Mouse (Mus musculus): ENCODE measurements around the gene Tmem169. TPM values are rescaled to one million over a fixed set of nuclear protein-coding genes. Genes with fewer than 3 reads are reported as not detected.
"Not testable (repeated sequence)": the region's sequence is repeated elsewhere in the genome, so short reads cannot be mapped to it uniquely, and the experiment has no call there.

Gene Tmem169
- polyA plus RNA-seq, 1 experiment, result 4.2 TPM

DNA sequence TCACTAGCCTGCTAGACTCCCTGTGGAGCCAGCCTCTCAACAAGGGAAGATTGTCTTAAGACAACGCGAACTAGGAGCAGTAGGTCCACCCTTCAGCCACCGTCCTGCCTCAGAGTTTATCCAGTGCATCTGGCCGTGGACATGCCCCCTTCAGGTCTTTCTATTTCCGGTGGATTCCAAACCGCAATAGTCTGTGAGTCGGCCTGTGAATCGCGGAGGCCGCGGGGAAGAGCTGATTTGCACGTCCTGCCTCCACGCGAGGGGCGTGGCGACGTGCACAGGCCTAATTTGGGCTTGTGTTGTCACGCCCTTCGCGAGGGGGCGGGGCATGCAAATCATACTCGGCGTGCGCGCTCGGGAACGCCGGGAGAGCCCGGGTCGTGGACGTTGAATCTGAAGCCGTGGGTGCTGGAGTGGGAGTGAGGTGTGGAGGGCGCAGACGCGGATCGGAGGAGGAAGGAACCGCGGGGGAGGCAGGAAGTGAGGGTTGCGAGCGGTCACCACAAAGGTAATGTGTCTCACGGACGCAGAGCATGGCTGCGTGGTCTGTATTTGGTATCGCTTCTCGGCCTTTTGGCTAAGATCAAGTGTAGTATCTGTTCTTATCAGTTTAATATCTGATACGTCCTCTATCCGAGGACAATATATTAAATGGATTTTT, 40.4 kb upstream of the Tmem169 start:
- under 1% methylated on average over 47 of the region's 47 CpGs for WGBS
- peak; percentile 89 for TF ChIP-seq POLR2A (IDR thresholded peaks at IDR 0.05; ENCODE audit: low read depth, low read length)
- TF ChIP-seq CTCF (conservative IDR thresholded peaks at IDR 0.05; ENCODE audit: insufficient read depth, insufficient read length, low read depth, low read length), result no peak
- no peaks in the 10 kb centered on the region; the same call in 1 of the 2 replicates for H3K4me1 ChIP-seq (ENCODE audit: control insufficient read depth, insufficient read depth, low read length)
- peak overlapping the region; percentile 90 for H3K4me3 ChIP-seq (ENCODE audit: insufficient read depth, low read depth, low read length)
- no peaks in the 10 kb centered on the region for H3K27me3 ChIP-seq (replicated peaks; ENCODE audit: control insufficient read depth, insufficient read depth, low read length)
- H3K27ac ChIP-seq (ENCODE audit: insufficient read depth, low read depth, low read length), result peak overlapping the region; percentile 100
- H3K36me3 ChIP-seq (ENCODE audit: control insufficient read depth, insufficient read depth, low read length), result no peaks in the 10 kb centered on the region
- peak; percentile 98 for DNase-seq

- Histone ChIP-seq H3K4me1 (ENCODE audit: control insufficient read depth, insufficient read depth, low read length) (no peaks in the 10 kb centered on the region; the same call in 1 of the 2 replicates), H3K27ac (ENCODE audit: insufficient read depth, low read depth, low read length) (no peak overlapping the region), H3K27me3 (replicated peaks; ENCODE audit: control insufficient read depth, insufficient read depth, low read length) (no peaks in the 10 kb centered on the region), H3K36me3 (ENCODE audit: control insufficient read depth, insufficient read depth, low read length) (no peaks in the 10 kb centered on the region), H3K4me3 (ENCODE audit: insufficient read depth, low read depth, low read length) (no peak overlapping the region)
- TF ChIP-seq CTCF (conservative IDR thresholded peaks at IDR 0.05; ENCODE audit: insufficient read depth, insufficient read length, low read depth, low read length) (no peak), POLR2A (IDR thresholded peaks at IDR 0.05; ENCODE audit: low read depth, low read length) (no peak)
- DNase-seq, result no peak
- 5% methylated on average over 12 of the region's 12 CpGs for WGBS
These were observed 39.7 kb upstream of the Tmem169 start for GRCm38 (mm10) chr1:72244317-72245036.

DNA sequence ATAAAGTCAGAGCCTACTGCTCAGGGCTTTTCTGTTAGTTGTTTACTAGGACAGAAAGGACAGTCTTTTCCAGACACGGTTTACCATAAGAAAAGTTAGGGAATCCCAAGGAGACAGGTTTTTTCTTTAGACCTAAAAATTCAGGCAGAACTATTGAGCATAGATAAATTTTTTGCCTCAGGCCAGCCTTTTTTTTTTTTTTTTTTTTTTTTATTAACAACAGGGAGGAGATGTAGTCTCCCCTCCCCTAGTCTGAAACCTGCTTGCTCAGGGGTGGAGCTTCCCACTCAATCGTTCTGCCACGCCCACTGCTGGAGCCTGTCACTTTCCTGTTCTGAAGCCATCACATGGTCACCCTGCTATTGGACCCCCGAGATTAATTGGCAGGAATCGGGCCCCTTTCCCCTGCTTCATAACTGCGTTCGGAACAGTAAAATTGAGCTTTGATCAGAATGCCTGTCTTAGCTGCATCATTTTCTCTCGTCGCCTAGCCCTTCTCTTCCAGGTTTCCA, 35.9 kb upstream of the Tmem169 start:
- WGBS, result 63% methylated on average over 9 of the region's 9 CpGs
- H3K27me3 ChIP-seq (replicated peaks; ENCODE audit: control insufficient read depth, insufficient read depth, low read length); H3K4me1 ChIP-seq (ENCODE audit: control insufficient read depth, insufficient read depth, low read length); H3K36me3 ChIP-seq (ENCODE audit: control insufficient read depth, insufficient read depth, low read length); DNase-seq; H3K4me3 ChIP-seq (ENCODE audit: insufficient read depth, low read depth, low read length); H3K27ac ChIP-seq (ENCODE audit: insufficient read depth, low read depth, low read length): not testable (repeated sequence)

GRCm38 (mm10) chr1:72251806-72252205, 32.4 kb upstream of the Tmem169 start:
- no peak overlapping the region for H3K4me3 ChIP-seq (ENCODE audit: insufficient read depth, low read depth, low read length)
- H3K36me3 ChIP-seq (ENCODE audit: control insufficient read depth, insufficient read depth, low read length), result no peaks in the 10 kb centered on the region
- no peak for DNase-seq
- H3K27me3 ChIP-seq (replicated peaks; ENCODE audit: control insufficient read depth, insufficient read depth, low read length), result no peaks in the 10 kb centered on the region
- no peak overlapping the region for H3K27ac ChIP-seq (ENCODE audit: insufficient read depth, low read depth, low read length)
- 95% methylated on average over 1 of the region's 1 CpGs for WGBS
- H3K4me1 ChIP-seq (ENCODE audit: control insufficient read depth, insufficient read depth, low read length), result peaks cover 9% of the 10 kb centered on the region; the same call in 1 of the 2 replicates
- TF ChIP-seq POLR2A (IDR thresholded peaks at IDR 0.05; ENCODE audit: low read depth, low read length) (no peak), CTCF (conservative IDR thresholded peaks at IDR 0.05; ENCODE audit: insufficient read depth, insufficient read length, low read depth, low read length) (no peak)

GRCm38 (mm10) chr1:72253881-72254491, 30.2 kb upstream of the Tmem169 start:
- DNase-seq, result no peak
- Histone ChIP-seq H3K27ac (ENCODE audit: insufficient read depth, low read depth, low read length) (no peak overlapping the region), H3K4me1 (ENCODE audit: control insufficient read depth, insufficient read depth, low read length) (peaks cover 9% of the 10 kb centered on the region; the same call in 1 of the 2 replicates), H3K4me3 (ENCODE audit: insufficient read depth, low read depth, low read length) (peak overlapping the region; percentile 61; the same call in 1 of the 2 replicates), H3K36me3 (ENCODE audit: control insufficient read depth, insufficient read depth, low read length) (no peaks in the 10 kb centered on the region), H3K27me3 (replicated peaks; ENCODE audit: control insufficient read depth, insufficient read depth, low read length) (no peaks in the 10 kb centered on the region)
- WGBS, result 39% methylated on average over 11 of the region's 11 CpGs
- TF ChIP-seq POLR2A (IDR thresholded peaks at IDR 0.05; ENCODE audit: low read depth, low read length) (no peak), CTCF (conservative IDR thresholded peaks at IDR 0.05; ENCODE audit: insufficient read depth, insufficient read length, low read depth, low read length) (no peak)

- WGBS, result under 1% methylated on average over 35 of the region's 35 CpGs
- Histone ChIP-seq H3K27me3 (replicated peaks; ENCODE audit: control insufficient read depth, insufficient read depth, low read length) (no peaks in the 10 kb centered on the region), H3K27ac (ENCODE audit: insufficient read depth, low read depth, low read length) (peak overlapping the region; percentile 54; the same call in 1 of the 2 replicates), H3K4me1 (ENCODE audit: control insufficient read depth, insufficient read depth, low read length) (peaks cover 9% of the 10 kb centered on the region; the same call in 1 of the 2 replicates), H3K4me3 (ENCODE audit: insufficient read depth, low read depth, low read length) (peak overlapping the region; percentile 61), H3K36me3 (ENCODE audit: control insufficient read depth, insufficient read depth, low read length) (no peaks in the 10 kb centered on the region; the same call in 1 of the 2 replicates)
- peak; percentile 91 for DNase-seq
- TF ChIP-seq CTCF (conservative IDR thresholded peaks at IDR 0.05; ENCODE audit: insufficient read depth, insufficient read length, low read depth, low read length) (no peak), POLR2A (IDR thresholded peaks at IDR 0.05; ENCODE audit: low read depth, low read length) (peak; percentile 88)
These were observed 29.6 kb upstream of the Tmem169 start for GRCm38 (mm10) chr1:72254545-72255061.

Measured in kidney, adult 2 months (tissue).